Mouse (Mus musculus): ENCODE measurements around the gene Olfr215.

GRCm38 (mm10) chr6:116628095-116628494 is 44.1 kb upstream of the Olfr215 start:
- TF ChIP-seq CTCF (IDR thresholded peaks at IDR 0.05; ENCODE audit: low read depth, low read length) (no peak), POLR2A (IDR thresholded peaks at IDR 0.05; ENCODE audit: extremely low read depth, insufficient read depth, low read length) (no peak)
